Mouse (Mus musculus) lung, postnatal 10 days (tissue): ENCODE data around the gene Nudt3.

Experiments used
- DNase-seq: peaks from one replicate; pipeline ENCODE4 v3.0.0; 2021

Gene Nudt3

DNA sequence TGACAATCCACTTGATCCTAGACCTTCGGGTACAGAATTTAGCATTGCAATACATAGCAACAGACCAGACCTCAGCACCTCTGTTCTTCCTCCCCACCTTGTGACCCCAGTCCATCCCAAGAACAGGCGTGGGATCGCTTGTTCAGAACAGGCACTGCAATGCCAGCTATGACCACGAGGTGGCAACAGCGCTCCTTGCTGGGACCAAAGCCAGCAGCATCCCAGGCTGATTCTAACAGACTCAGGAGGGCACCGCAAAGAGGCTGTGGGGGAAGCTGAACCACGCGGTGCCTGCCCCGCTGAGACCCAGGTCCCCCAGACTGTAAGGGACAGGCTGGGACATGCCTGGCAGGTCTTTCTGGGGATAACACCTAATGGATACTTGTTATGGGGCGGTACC lies 88.6 kb downstream of the Nudt3 start:
- peak; percentile 92 for DNase-seq

DNA sequence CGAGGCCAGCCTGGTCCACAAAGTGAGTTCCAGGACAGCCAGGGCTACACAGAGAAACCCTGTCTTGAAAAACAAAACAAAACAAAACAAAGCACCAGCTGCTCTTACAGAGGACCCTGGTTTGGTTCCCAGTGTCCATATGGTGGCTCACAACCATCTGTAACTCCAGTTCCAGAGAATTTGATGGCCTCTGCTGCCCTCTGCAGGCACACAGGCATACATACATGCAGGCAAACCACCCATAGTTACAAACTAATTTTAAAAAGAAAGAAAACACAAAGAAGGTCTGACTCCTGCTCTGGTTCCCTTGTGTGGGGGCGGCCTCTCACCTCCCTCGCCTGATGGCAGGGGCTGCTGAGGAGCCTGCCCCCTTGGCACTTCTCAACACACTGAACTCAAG lies 89.9 kb downstream of the Nudt3 start:
- no peak for DNase-seq

DNA sequence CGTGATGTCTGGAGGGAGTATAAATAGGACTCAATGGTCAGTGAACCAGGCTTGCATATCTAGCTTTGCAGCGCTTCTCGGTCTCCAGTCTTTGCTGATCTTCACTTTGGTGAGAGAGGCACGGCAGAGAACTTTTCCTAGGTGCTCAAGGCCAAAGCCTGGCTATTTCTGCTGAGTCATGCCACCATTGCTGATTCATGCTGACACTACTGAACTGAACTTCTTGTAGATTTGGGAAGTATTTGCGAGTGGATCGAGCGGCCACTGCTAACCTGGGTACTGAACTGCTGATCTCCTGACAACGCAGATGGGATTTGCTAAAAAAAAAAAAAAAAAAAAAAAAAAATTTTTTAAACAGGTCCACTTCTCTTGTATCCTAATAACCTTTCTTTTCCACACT lies 91.2 kb downstream of the Nudt3 start:
- DNase-seq: no peak
